Mouse (Mus musculus): ENCODE measurements around the gene Arhgef28. TPM values are rescaled to one million over a fixed set of nuclear protein-coding genes. Genes with fewer than 3 reads are reported as not detected.

Gene Arhgef28
- 9.1 and 15.0 TPM in 2 replicates for polyA plus RNA-seq (2012; rRNA removed; ENCODE audit: low replicate concordance)

DNA sequence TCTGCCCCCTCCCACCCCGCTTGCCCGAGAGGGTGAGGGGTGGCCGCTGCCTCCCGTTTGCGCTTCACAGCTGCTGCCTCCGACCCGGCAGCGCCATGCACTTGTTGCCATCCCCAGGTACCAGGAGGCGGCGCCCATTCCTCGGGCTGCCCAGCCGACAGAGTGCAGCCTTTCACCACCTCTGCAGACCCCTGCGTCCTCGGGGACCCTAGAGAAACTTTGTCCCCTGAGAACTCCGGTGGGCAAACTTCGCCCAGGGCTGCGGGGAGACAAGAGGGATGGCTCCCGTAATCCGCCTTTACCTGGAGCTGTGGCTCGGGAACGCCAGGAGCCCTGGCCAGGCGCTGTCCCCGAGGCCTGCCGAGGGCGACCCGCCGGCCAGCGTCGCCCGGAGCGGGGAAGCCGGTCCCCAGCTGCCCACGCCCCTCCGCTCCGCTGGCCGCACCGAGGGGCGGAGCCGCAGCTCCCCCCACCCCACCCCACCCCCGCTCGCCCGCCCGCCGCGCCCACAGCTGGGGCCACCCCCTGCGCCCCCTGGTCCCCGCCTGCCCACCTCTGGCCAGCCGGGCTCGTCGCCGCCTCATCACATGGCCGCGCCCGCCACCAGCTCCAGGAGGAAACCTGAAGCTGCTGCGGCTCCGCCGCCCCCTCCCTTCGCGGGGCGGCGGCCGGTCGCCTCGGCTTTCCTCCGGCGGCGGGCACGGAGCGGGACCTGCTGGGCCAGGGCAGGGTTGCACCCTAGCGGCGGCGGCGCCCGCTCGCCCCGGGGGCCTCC lies at the start of gene Arhgef28:
Arhgef28 (minus strand) TSS at position 669 of the 775 bp plus-strand sequence.

Other genes starting within 250 kb of the Arhgef28 start
- gene Utp15, start 56.6 kb upstream of the Arhgef28 start, polyA plus RNA-seq (2012; rRNA removed; ENCODE audit: low replicate concordance), result 4.4 and 11.5 TPM in 2 replicates
- gene Ankra2, start 56.6 kb upstream of the Arhgef28 start, polyA plus RNA-seq (2012; rRNA removed; ENCODE audit: low replicate concordance), result 11.1 and 17.0 TPM in 2 replicates
- gene Gm21976, start 73.4 kb upstream of the Arhgef28 start, polyA plus RNA-seq (2012; rRNA removed; ENCODE audit: low replicate concordance), result not detected in 2 replicates
- 157 and 259 TPM in 2 replicates for gene Btf3, start 110.6 kb upstream of the Arhgef28 start, polyA plus RNA-seq (2012; rRNA removed; ENCODE audit: low replicate concordance)
- not detected in 2 replicates for gene Foxd1, start 147.8 kb upstream of the Arhgef28 start, polyA plus RNA-seq (2012; rRNA removed; ENCODE audit: low replicate concordance)